Mouse (Mus musculus) frontal cortex, postnatal 25 days (tissue): ENCODE results near the gene Atp5g1.

Source experiments
- DNase-seq, 2 experiments: peaks; one replicate each; pipeline ENCODE4 v3.0.0; 2022; ENCODE audit warnings: low spot score in 2 of 2

Gene Atp5g1

GRCm38 (mm10) chr11:96028130-96028529 lies 47.3 kb downstream of the Atp5g1 start:
- no peak for DNase-seq

DNA sequence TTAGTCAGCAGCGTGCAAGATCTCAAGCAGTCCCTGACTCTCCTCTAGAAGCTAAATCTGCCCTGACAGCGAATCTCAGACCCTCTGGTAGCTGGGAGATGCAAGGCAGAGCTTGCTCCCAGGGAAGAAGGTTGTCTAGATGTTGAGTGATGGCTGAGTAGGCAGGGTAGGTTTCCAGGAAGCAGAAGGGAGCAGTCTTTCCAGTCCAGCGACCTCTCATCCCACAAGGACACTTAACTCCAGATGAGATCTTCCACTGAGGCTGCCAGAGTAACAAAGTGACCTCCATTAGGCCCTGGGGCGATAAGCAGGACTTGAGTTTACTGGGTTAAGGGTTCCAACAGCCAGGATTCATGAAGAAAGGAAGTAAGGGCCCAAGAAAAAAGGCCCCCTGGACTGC lies 54.8 kb downstream of the Atp5g1 start:
- no peak for DNase-seq
